Mouse (Mus musculus) hindbrain, postnatal 0 days (tissue): Measurements from ENCODE around the gene Slc35a3. TPM values are rescaled to one million over a fixed set of nuclear protein-coding genes. Genes with fewer than 3 reads are reported as not detected.

ENCODE experiments used
- ATAC-seq: fragments of 200-750 bp; cut with Nextera tagmentation; 2 replicates; pipeline ENCODE4 v1.8.0; 2017; ENCODE audit warnings: mild to moderate bottlenecking, moderate TSS enrichment, moderate library complexity
- DNase-seq: peaks from one replicate; pipeline ENCODE4 v3.0.0-alpha.2; 2015; ENCODE audit warnings: low spot score
- H3K27ac ChIP-seq: fragments of 300-500 bp; sonication (generic); 2 replicates; pipeline ENCODE4 v1.5.1; 2014; ENCODE audit warnings: mild to moderate bottlenecking
- H3K27me3 ChIP-seq: fragments of 300-500 bp; sonication (generic); 2 replicates; pipeline ENCODE4 v1.6.1; 2014; ENCODE audit warnings: low read length, mixed read lengths; ENCODE audit not compliant: insufficient read depth
- H3K36me3 ChIP-seq: fragments of 300-500 bp; sonication (generic); 2 replicates; pipeline ENCODE4 v1.6.1; 2014; ENCODE audit warnings: low read length, mixed read lengths; ENCODE audit not compliant: insufficient read depth
- H3K4me1 ChIP-seq: fragments of 300-500 bp; sonication (generic); 2 replicates; pipeline ENCODE4 v1.6.1; 2014; ENCODE audit warnings: antibody characterized with exemption, low read length, mixed read lengths; ENCODE audit not compliant: insufficient read depth
- H3K4me2 ChIP-seq: fragments of 300-500 bp; sonication (generic); 2 replicates; pipeline ENCODE4 v1.6.1; 2014; ENCODE audit warnings: low read depth, mild to moderate bottlenecking, low read length, moderate library complexity, mixed read lengths
- H3K4me3 ChIP-seq: fragments of 300-500 bp; sonication (generic); 2 replicates; pipeline ENCODE4 v1.5.1; 2014; ENCODE audit warnings: low read length
- H3K9ac ChIP-seq: fragments of 300-500 bp; sonication (generic); replicated peaks from 2 replicates; pipeline ENCODE4 v1.6.1; 2014; ENCODE audit warnings: mild to moderate bottlenecking, low read length, moderate library complexity, mixed read lengths
- H3K9me3 ChIP-seq: fragments of 300-500 bp; sonication (generic); 2 replicates; pipeline ENCODE4 v1.6.1; 2016; ENCODE audit warnings: low read length, mixed read lengths
- CTCF ChIP-seq: IDR thresholded peaks from 2 replicates; pipeline ENCODE4 v1.5.1; 2016; ENCODE audit warnings: antibody characterized with exemption, control low read depth, low read depth
- WGBS: fragments of 180-500 bp; shearing (Covaris S2); extraction: QIAGEN DNeasy Blood & Tissue Kit; methylation state at CpG from one replicate; pipeline ENCODE4 v1.1.7; 2014; 5-methylcytosine and 5-hydroxymethylcytosine counted together
- polyA plus RNA-seq: library from polyadenylated mRNA; unstranded; fragments of >200 nt; fragmentation: Nextera tagmentation; extraction: Ambion mirVana; gene quantifications from 2 replicates; pipeline ENCODE4 v1.2.1, GENCODE M21; 2015
- total RNA-seq: library from RNA; depleted of rRNA; stranded (reverse); fragments of >200 nt; gene quantifications from 2 replicates; pipeline ENCODE4 v1.2.3, GENCODE M21; 2014

The Slc35a3 gene
- total and polyA plus RNA-seq, 2 experiments from 2014 or later = 7.0 to 15.9 TPM

GRCm38 (mm10) chr3:116740106-116740505 is 27.5 kb upstream of the Slc35a3 start:
- no peak for ATAC-seq
- H3K9me3 ChIP-seq = no peaks in the 10 kb centered on the region

GRCm38 (mm10) chr3:116737326-116737731 is 24.7 kb upstream of the Slc35a3 start:
- peak; percentile 29; the same call in 1 of the 2 replicates for TF ChIP-seq CTCF
- no peaks in the 10 kb centered on the region for H3K4me1 ChIP-seq
- H3K36me3 ChIP-seq = no peaks in the 10 kb centered on the region
- no peak overlapping the region for H3K27ac ChIP-seq
- no peaks in the 10 kb centered on the region for H3K27me3 ChIP-seq
- H3K9ac ChIP-seq = no peak overlapping the region
- no peaks in the 10 kb centered on the region for H3K9me3 ChIP-seq
- H3K4me3 ChIP-seq = no peak overlapping the region
- ATAC-seq (no peak), DNase-seq (no peak)
- WGBS = 69% methylated on average over 8 of the region's 8 CpGs
- H3K4me2 ChIP-seq = no peak overlapping the region

More at GRCm38 (mm10) chr3:116740106-116740505, 27.5 kb upstream of the Slc35a3 start:
- Histone ChIP-seq H3K4me1 (no peaks in the 10 kb centered on the region), H3K27ac (no peak overlapping the region), H3K36me3 (0 out of 2 replicates have a peak, but pooled peaks cover 5% of the 10 kb centered on the region), H3K27me3 (no peaks in the 10 kb centered on the region), H3K9ac (no peak overlapping the region), H3K4me2 (no peak overlapping the region), H3K4me3 (no peak overlapping the region)
- WGBS = 95% methylated on average over 4 of the region's 5 CpGs
- DNase-seq = no peak
- no peak for TF ChIP-seq CTCF

GRCm38 (mm10) chr3:116729483-116730174 is 17.0 kb upstream of the Slc35a3 start:
- WGBS = 52% methylated on average over 2 of the region's 2 CpGs
- no peak for ATAC-seq
- no peaks in the 10 kb centered on the region for H3K27me3 ChIP-seq

GRCm38 (mm10) chr3:116726807-116727206 is 14.2 kb upstream of the Slc35a3 start:
- no peak overlapping the region for H3K27ac ChIP-seq
- H3K27me3 ChIP-seq = no peaks in the 10 kb centered on the region
- TF ChIP-seq CTCF = no peak
- no peak for DNase-seq
- H3K9ac ChIP-seq = no peak overlapping the region
- no peaks in the 10 kb centered on the region for H3K9me3 ChIP-seq
- 72% methylated on average over 9 of the region's 9 CpGs for WGBS
- no peak overlapping the region for H3K4me2 ChIP-seq
- H3K4me1 ChIP-seq = no peaks in the 10 kb centered on the region
- H3K4me3 ChIP-seq = no peak overlapping the region
- H3K36me3 ChIP-seq = no peaks in the 10 kb centered on the region
- ATAC-seq = no peak

More at GRCm38 (mm10) chr3:116729483-116730174, 17.0 kb upstream of the Slc35a3 start:
- TF ChIP-seq CTCF = no peak
- H3K36me3 ChIP-seq = no peaks in the 10 kb centered on the region
- DNase-seq = no peak
- H3K9me3 ChIP-seq = no peaks in the 10 kb centered on the region
- H3K4me1 ChIP-seq = no peaks in the 10 kb centered on the region
- no peak overlapping the region for H3K27ac ChIP-seq
- no peak overlapping the region for H3K4me2 ChIP-seq
- no peak overlapping the region for H3K4me3 ChIP-seq
- H3K9ac ChIP-seq = no peak overlapping the region

- WGBS = 49% methylated on average over 10 of the region's 10 CpGs
- no peak overlapping the region for H3K4me2 ChIP-seq
- H3K9me3 ChIP-seq = no peaks in the 10 kb centered on the region
- no peaks in the 10 kb centered on the region for H3K27me3 ChIP-seq
- no peak for TF ChIP-seq CTCF
- no peak for DNase-seq
- no peaks in the 10 kb centered on the region for H3K36me3 ChIP-seq
- no peaks in the 10 kb centered on the region for H3K4me1 ChIP-seq
- no peak overlapping the region for H3K4me3 ChIP-seq
- no peak for ATAC-seq
- no peak overlapping the region for H3K27ac ChIP-seq
- H3K9ac ChIP-seq = no peak overlapping the region
Observed at GRCm38 (mm10) chr3:116723496-116724481, 11.2 kb upstream of the Slc35a3 start.

GRCm38 (mm10) chr3:116722980-116723379 is 10.3 kb upstream of the Slc35a3 start:
- Histone ChIP-seq H3K4me1 (no peaks in the 10 kb centered on the region), H3K4me2 (no peak overlapping the region), H3K9me3 (no peaks in the 10 kb centered on the region), H3K4me3 (no peak overlapping the region), H3K27ac (no peak overlapping the region), H3K27me3 (no peaks in the 10 kb centered on the region), H3K9ac (no peak overlapping the region), H3K36me3 (no peaks in the 10 kb centered on the region)
- ATAC-seq (no peak), DNase-seq (no peak)
- no peak for TF ChIP-seq CTCF
- WGBS = 88% methylated on average over 4 of the region's 4 CpGs
